Mouse (Mus musculus) spleen, adult 2 months (tissue): ENCODE results near the gene Tbxas1. TPM values are rescaled to one million over a fixed set of nuclear protein-coding genes. Genes with fewer than 3 reads are reported as not detected.

Experiments used
- DNase-seq, 2 experiments: peaks; one replicate each; pipeline versions ENCODE4 v3.0.0 to v3.0.0-alpha.2; 2012 to 2021; ENCODE audit warnings: low spot score in 2 of 2, low read depth in 1 of 2
- H3K27ac ChIP-seq: fragments of 200-500 bp; 2 replicates; pipeline ENCODE4 v1.5.1; 2012; ENCODE audit warnings: low read length, inconsistent platforms; ENCODE audit not compliant: insufficient read depth
- H3K27me3 ChIP-seq: fragments of 200-500 bp; 2 replicates; pipeline ENCODE4 v1.6.1; 2012; ENCODE audit warnings: mild to moderate bottlenecking, moderate library complexity, low read length, inconsistent platforms; ENCODE audit not compliant: control insufficient read depth, insufficient read depth
- H3K36me3 ChIP-seq: fragments of 200-500 bp; 2 replicates; pipeline ENCODE4 v1.6.1; 2012; ENCODE audit warnings: mild to moderate bottlenecking, low read length, inconsistent platforms; ENCODE audit not compliant: control insufficient read depth, insufficient read depth
- H3K4me1 ChIP-seq: fragments of 200-500 bp; 2 replicates; pipeline ENCODE4 v1.6.1; 2011; ENCODE audit warnings: inconsistent platforms; ENCODE audit not compliant: control insufficient read depth, insufficient read depth, insufficient read length
- H3K4me3 ChIP-seq: fragments of 200-500 bp; 2 replicates; pipeline ENCODE4 v1.5.1; 2011; ENCODE audit warnings: mild to moderate bottlenecking, inconsistent platforms; ENCODE audit not compliant: insufficient read depth, insufficient read length; ENCODE audit errors: extremely low read depth
- CTCF ChIP-seq: fragments of 200-500 bp; IDR thresholded peaks from 2 replicates; pipeline ENCODE4 v1.5.1; 2011; ENCODE audit warnings: mild to moderate bottlenecking, inconsistent platforms; ENCODE audit not compliant: insufficient read depth, insufficient read length, insufficient replicate concordance; ENCODE audit errors: extremely low read depth
- POLR2A ChIP-seq: fragments of 200-500 bp; IDR thresholded peaks from 2 replicates; pipeline ENCODE4 v1.6.1; 2011; ENCODE audit warnings: low read depth, low read length, inconsistent platforms
- WGBS: fragments of 180-500 bp; shearing (Covaris S2); methylation state at CpG from one replicate; pipeline ENCODE4 v1.1.7; 2018; 5-methylcytosine and 5-hydroxymethylcytosine counted together
- polyA plus RNA-seq: library from polyadenylated mRNA; depleted of rRNA; stranded (reverse); fragments of >200 nt; gene quantifications from 2 replicates; pipeline ENCODE4 v1.2.3, GENCODE M21; 2012

The Tbxas1 gene
- polyA plus RNA-seq, 1 experiment: 14.0 TPM

DNA sequence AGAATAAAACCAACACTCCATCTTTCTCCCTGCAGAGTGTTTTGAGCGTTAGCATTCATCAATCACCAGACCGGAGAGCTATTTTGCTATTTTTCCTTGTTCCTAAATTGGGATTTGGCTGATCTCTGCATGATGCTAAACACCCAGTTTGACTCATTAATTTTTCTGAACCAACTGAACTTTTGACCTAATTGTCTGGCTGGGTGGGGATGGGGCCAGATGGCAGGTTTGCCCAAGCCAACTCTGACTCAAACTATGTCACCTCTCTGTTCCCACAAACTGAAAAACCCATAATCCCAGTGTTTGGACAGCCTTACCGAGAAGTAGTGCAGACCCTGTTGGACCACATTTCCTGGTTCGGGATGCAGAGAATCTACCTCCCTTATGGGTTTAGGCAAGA lies 72.1 kb downstream of the Tbxas1 start:
- no peaks in the 10 kb centered on the region for H3K27me3 ChIP-seq
- no peak overlapping the region for H3K27ac ChIP-seq
- H3K36me3 ChIP-seq: no peaks in the 10 kb centered on the region
- no peak overlapping the region for H3K4me3 ChIP-seq
- DNase-seq: no peak
- H3K4me1 ChIP-seq: no peaks in the 10 kb centered on the region; the same call in 1 of the 2 replicates
- TF ChIP-seq POLR2A (no peak), CTCF (no peak)
- 89% methylated on average over 4 of the region's 4 CpGs for WGBS

DNA sequence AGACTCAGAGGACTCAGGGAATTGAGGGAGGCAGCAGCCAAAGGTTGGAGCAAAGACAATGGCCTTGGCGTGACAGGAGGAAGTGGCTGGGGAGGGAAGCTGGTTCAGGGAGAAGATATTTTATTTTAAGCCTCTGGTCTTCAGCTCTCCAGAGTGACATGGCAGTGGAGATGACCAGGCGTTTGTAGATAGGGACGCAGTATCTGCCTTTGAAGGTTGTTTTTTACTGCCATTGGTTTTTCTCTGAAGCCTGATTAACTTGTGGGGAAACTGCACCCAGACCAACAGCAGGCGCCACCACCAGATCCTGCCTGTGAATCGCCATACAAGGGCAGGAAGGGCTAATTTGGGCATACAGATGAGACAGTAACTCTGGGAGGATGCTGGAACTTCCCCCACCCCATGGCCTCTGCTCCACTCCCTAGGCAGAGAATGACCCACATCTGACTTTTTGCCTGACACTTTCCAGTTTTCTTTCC lies 74.5 kb downstream of the Tbxas1 start:
- Histone ChIP-seq H3K36me3 (no peaks in the 10 kb centered on the region), H3K27me3 (no peaks in the 10 kb centered on the region)

DNA sequence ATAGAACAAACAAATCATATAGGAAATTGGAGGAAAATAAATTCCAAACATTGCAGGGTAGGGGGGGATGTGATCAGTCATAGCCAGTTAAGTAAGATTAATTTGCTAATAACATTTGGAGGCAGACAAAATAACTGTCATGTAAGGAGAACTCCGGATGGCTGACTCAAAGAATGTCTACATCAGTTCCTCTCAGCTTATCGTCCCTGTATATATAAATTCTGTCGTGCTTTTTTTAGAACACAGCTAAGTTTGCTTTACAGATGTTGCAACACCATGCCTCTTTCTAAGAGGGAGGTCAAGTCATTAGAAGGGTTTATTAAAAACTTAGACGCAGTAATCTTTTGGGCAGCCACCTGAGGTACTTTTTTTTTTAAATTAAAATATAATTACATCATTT lies 75.1 kb downstream of the Tbxas1 start:
- Histone ChIP-seq H3K27me3 (no peaks in the 10 kb centered on the region), H3K27ac (no peak overlapping the region), H3K4me3 (no peak overlapping the region), H3K36me3 (no peaks in the 10 kb centered on the region), H3K4me1 (no peaks in the 10 kb centered on the region; the same call in 1 of the 2 replicates)
- WGBS: 24% methylated on average over 4 of the region's 4 CpGs
- TF ChIP-seq CTCF (no peak), POLR2A (no peak)
- no peak for DNase-seq

More for the DNA sequence above, 74.5 kb downstream of the Tbxas1 start:
- DNase-seq: no peak
- TF ChIP-seq CTCF: no peak
- TF ChIP-seq POLR2A: no peak
- Histone ChIP-seq H3K4me1 (no peaks in the 10 kb centered on the region; the same call in 1 of the 2 replicates), H3K27ac (no peak overlapping the region), H3K4me3 (no peak overlapping the region)
- 34% methylated on average over 5 of the region's 5 CpGs for WGBS

DNA sequence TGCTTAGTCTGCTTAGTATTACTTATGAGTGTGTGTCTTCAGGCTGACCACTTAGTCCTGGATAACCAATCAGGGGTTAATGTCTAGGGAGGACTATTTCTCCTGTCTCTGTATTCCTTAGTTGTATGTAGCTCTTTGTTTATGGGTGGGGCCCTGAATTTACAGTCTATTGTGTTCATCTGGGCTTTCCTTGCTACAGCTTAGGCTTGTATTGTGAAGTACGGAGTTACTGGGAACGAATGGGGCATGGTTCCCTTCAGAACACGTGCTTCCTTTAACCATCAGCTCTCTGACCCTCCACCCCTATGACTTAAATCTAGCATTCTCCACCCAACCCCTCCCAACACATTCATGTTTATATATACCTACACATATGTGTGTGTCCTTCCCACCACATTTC lies 75.6 kb downstream of the Tbxas1 start:
- no peak overlapping the region for H3K4me3 ChIP-seq
- 74% methylated on average over 3 of the region's 3 CpGs for WGBS
- DNase-seq: no peak
- H3K36me3 ChIP-seq: no peaks in the 10 kb centered on the region
- no peak for TF ChIP-seq CTCF
- no peak for TF ChIP-seq POLR2A
- H3K4me1 ChIP-seq: no peaks in the 10 kb centered on the region; the same call in 1 of the 2 replicates
- H3K27ac ChIP-seq: no peak overlapping the region
- no peaks in the 10 kb centered on the region for H3K27me3 ChIP-seq

DNA sequence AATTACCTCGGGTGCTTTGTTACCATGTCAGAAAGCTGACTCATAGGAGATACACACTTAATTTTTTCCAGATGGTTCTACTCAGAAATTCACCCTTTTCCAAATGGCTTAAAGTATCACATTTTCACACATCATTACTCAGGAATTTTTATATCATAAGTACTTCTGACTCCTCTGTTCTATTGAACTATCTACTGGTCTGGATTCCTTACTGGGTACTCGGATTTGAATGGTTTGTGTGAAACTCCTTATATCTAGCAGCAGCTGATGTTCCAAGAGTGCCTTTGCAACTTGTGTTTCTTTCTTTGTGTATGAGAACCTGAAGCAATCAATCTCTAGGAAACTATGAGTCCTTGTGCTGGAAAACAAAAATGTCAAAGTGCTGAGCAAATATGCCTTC lies 81.4 kb downstream of the Tbxas1 start:
- no peak for DNase-seq
- Histone ChIP-seq H3K4me1 (no peaks in the 10 kb centered on the region), H3K36me3 (no peaks in the 10 kb centered on the region), H3K4me3 (no peak overlapping the region), H3K27me3 (no peaks in the 10 kb centered on the region), H3K27ac (no peak overlapping the region)
- 88% methylated on average over 2 of the region's 2 CpGs for WGBS
- TF ChIP-seq POLR2A: no peak
- no peak for TF ChIP-seq CTCF

DNA sequence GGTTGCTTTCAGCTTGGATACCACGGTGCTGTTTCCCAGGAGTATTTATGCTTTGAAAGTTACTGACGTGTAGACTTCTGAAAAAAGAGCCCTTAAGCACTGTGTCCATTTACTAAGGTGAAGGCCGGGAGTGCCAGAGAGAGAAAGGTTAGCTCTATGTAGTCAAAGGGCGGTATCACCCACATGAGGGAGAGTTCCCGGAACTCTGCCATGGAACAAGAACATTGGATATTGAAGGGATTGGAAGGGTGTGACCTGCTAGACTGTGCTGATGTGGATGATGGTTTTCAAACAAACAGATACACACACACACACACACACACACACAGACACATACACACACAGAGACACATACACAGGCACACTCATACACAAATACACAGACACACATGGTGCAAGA lies 82.0 kb downstream of the Tbxas1 start:
- Histone ChIP-seq H3K36me3 (no peaks in the 10 kb centered on the region), H3K4me1 (no peaks in the 10 kb centered on the region), H3K4me3 (no peak overlapping the region), H3K27ac (no peak overlapping the region), H3K27me3 (no peaks in the 10 kb centered on the region)
- TF ChIP-seq POLR2A (no peak), CTCF (no peak)
- DNase-seq: no peak
- WGBS: 88% methylated on average over 5 of the region's 5 CpGs

DNA sequence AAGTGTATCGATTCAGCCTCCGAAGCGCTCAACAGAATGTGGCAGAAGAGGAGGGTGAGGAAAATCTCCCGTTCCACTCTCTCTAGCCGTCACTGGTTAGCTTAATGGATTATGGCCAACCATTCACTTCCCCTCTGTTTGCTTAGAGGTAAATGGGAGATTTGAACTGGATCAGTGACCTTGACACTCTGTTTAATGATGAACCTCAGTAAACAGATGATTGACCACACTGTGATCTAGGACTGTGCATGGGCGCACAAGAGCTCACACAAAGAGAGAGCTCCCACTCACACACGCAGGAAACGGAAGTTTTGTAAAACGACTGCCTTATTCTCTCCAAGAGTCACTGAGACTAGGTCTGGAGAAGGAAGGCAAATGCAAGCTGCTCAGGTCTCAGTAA lies 84.3 kb downstream of the Tbxas1 start:
- H3K36me3 ChIP-seq: no peaks in the 10 kb centered on the region
- no peak overlapping the region for H3K4me3 ChIP-seq
- H3K27ac ChIP-seq: no peak overlapping the region
- H3K4me1 ChIP-seq: no peaks in the 10 kb centered on the region
- no peak for DNase-seq
- 82% methylated on average over 9 of the region's 9 CpGs for WGBS
- TF ChIP-seq CTCF: no peak
- no peak for TF ChIP-seq POLR2A
- no peaks in the 10 kb centered on the region for H3K27me3 ChIP-seq
